Mouse (Mus musculus): ENCODE results near the gene Eif2b1.

DNA sequence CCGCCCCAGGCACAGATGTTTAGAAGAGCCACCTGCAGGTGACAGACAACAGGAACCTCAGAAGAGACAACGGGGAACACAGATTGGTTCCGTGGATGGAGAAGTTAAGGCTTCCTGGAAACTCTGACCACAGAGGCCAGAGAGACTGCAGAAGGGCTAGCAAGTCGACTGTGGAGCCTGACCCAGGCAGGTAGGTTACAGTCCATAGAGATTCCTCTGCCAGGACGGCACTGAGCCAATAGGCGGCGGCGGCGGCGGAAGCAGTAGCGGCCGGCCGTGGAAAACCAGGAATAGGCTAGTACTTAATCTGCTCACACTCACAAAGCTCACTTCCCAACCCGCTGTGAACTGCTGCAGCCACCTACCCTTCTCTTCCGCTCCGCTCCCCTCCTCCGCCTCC is 42.2 kb downstream of the Eif2b1 start:
- TF ChIP-seq POLR2AphosphoS5 (IDR thresholded peaks at IDR 0.05; ENCODE audit: insufficient replicate concordance, low read depth, low read length) (no peak), CTCF (IDR thresholded peaks at IDR 0.05; ENCODE audit: low read depth, low read length) (no peak), GATA1 (IDR thresholded peaks at IDR 0.05; ENCODE audit: borderline replicate concordance, low read length) (no peak)

Measured in G1E (cell line).